Mouse (Mus musculus) WW6 (cell line): Measurements from ENCODE around the gene Tmem50a.

Experiments used
- DNase-seq: peaks from one replicate; pipeline ENCODE4 v3.0.0-alpha.2; 2013; ENCODE audit warnings: low read depth, low spot score

The Tmem50a gene

GRCm38 (mm10) chr4:134879410-134879981, 35.3 kb downstream of the Tmem50a start:
- DNase-seq = no peak

- no peak for DNase-seq
These were observed 38.7 kb downstream of the Tmem50a start for GRCm38 (mm10) chr4:134876171-134876570.

GRCm38 (mm10) chr4:134871950-134872349, 42.9 kb downstream of the Tmem50a start:
- no peak for DNase-seq

GRCm38 (mm10) chr4:134871477-134871876, 43.3 kb downstream of the Tmem50a start:
- no peak for DNase-seq

GRCm38 (mm10) chr4:134869815-134870375, 44.9 kb downstream of the Tmem50a start:
- no peak for DNase-seq

GRCm38 (mm10) chr4:134869068-134869730, 45.6 kb downstream of the Tmem50a start:
- no peak for DNase-seq

GRCm38 (mm10) chr4:134868490-134868889, 46.3 kb downstream of the Tmem50a start:
- no peak for DNase-seq

GRCm38 (mm10) chr4:134868065-134868464, 46.8 kb downstream of the Tmem50a start:
- DNase-seq = no peak

- no peak for DNase-seq
These were observed 47.2 kb downstream of the Tmem50a start for GRCm38 (mm10) chr4:134867661-134868060.

GRCm38 (mm10) chr4:134867213-134867612, 47.6 kb downstream of the Tmem50a start:
- DNase-seq = no peak

GRCm38 (mm10) chr4:134865789-134866188, 49.0 kb downstream of the Tmem50a start:
- no peak for DNase-seq

- no peak for DNase-seq
These were observed 49.5 kb downstream of the Tmem50a start for GRCm38 (mm10) chr4:134865340-134865739.

GRCm38 (mm10) chr4:134863937-134864729, 50.7 kb downstream of the Tmem50a start, which contains the start of gene Rhd:
Gene Rhd, plus strand, starts transcription at chr4:134864536.
- no peak for DNase-seq

- no peak for DNase-seq
These were observed 51.8 kb downstream of the Tmem50a start for GRCm38 (mm10) chr4:134862996-134863395.

- DNase-seq = no peak
These were observed 52.9 kb downstream of the Tmem50a start for GRCm38 (mm10) chr4:134861884-134862283.

- DNase-seq = no peak
These were observed 56.3 kb downstream of the Tmem50a start for GRCm38 (mm10) chr4:134858494-134858893.

GRCm38 (mm10) chr4:134856501-134856900, 58.3 kb downstream of the Tmem50a start:
- peak; percentile 65 for DNase-seq

GRCm38 (mm10) chr4:134856056-134856455, 58.8 kb downstream of the Tmem50a start:
- no peak for DNase-seq

GRCm38 (mm10) chr4:134855371-134855770, 59.5 kb downstream of the Tmem50a start:
- no peak for DNase-seq

- peak; percentile 76 for DNase-seq
These were observed 61.0 kb downstream of the Tmem50a start for GRCm38 (mm10) chr4:134853637-134854485.

GRCm38 (mm10) chr4:134853259-134853636, 61.6 kb downstream of the Tmem50a start, which contains the start of gene Maco1:
Gene Maco1, minus strand, starts transcription at chr4:134853345.
- DNase-seq = peak; percentile 88
